Mouse (Mus musculus) erythroblast, embryonic 14.5 days (primary cell): ENCODE data around the gene Gm2115. TPM values are rescaled to one million over a fixed set of nuclear protein-coding genes. Genes with fewer than 3 reads are reported as not detected.
A peak's percentile ranks its signal among the peaks of the same experiment; 100 is the strongest.

Experiments
- H3K27me3 ChIP-seq: 2 replicates; pipeline ENCODE4 v1.6.1; 2012; ENCODE audit warnings: inconsistent platforms; ENCODE audit not compliant: control insufficient read depth
- H3K36me3 ChIP-seq: 2 replicates; pipeline ENCODE4 v1.6.1; 2012; ENCODE audit warnings: mild to moderate bottlenecking, inconsistent platforms; ENCODE audit not compliant: control insufficient read depth
- H3K4me1 ChIP-seq: 2 replicates; pipeline ENCODE4 v1.6.1; 2012; ENCODE audit warnings: inconsistent platforms; ENCODE audit not compliant: control insufficient read depth
- H3K4me3 ChIP-seq: replicated peaks from 2 replicates; pipeline ENCODE3; 2012; ENCODE audit warnings: moderate library complexity, mild to moderate bottlenecking, inconsistent platforms
- H3K9me3 ChIP-seq: 2 replicates; pipeline ENCODE4 v1.6.1; 2012; ENCODE audit warnings: low read length, inconsistent platforms, mixed read lengths; ENCODE audit not compliant: control insufficient read depth
- GATA1 ChIP-seq: IDR thresholded peaks from 2 replicates; pipeline ENCODE4 v1.6.1; 2012; ENCODE audit warnings: low read length, inconsistent platforms, mixed read lengths
- TAL1 ChIP-seq: IDR thresholded peaks from 3 replicates; pipeline ENCODE4 v1.6.1; 2012; ENCODE audit warnings: low read length, inconsistent platforms, mixed read lengths
- polyA plus RNA-seq: library from polyadenylated mRNA; stranded (reverse); fragments of >175 nt; gene quantifications from 2 replicates; pipeline ENCODE4 v1.2.3, GENCODE M21; 2012

The Gm2115 gene
- polyA plus RNA-seq, 1 experiment, result not detected

DNA sequence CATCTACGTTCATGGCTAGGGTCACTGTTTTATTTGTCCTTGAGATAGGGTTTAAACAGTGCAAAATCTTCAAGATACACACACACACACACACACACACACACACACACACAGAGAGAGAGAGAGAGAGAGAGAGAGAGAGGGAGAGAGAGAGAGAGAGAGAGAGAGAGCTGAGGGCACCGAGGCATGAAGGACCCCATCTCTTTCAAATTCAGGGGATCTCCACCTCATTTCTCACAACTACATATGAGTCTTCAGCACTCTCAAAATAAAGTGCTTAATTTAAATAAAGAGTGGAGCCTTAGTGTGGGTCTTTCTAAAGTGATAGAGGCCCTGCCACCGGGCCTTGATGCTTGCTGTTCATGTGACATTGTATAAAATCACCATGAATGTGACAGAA lies 67.2 kb downstream of the Gm2115 start:
- TF ChIP-seq TAL1, result no peak
- no peak for TF ChIP-seq GATA1
- H3K4me3 ChIP-seq, result no peak overlapping the region
- H3K9me3 ChIP-seq, result no peaks in the 10 kb centered on the region
- peaks cover 13% of the 10 kb centered on the region for H3K4me1 ChIP-seq
- H3K27me3 ChIP-seq, result no peaks in the 10 kb centered on the region
- peaks cover 2% of the 10 kb centered on the region; the same call in 1 of the 2 replicates for H3K36me3 ChIP-seq

DNA sequence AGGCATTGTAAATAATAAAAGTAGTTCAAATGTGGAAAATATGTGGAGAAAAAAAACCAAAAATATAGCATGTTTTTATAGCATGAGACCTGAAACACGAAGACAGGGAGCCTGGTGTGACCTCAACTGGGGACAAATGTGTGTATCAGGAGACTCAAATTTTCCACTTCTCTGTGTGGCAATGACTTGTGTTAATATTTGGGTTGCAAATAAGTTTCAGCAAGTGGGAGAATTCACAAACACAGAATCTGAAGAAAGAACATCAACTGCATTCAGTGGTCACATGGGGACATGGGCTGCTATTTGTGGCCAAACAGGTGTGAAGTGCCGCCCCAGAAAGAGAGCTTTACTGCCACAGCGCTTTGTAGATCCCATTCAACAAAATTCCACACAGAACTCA lies 67.9 kb downstream of the Gm2115 start:
- H3K4me3 ChIP-seq, result no peak overlapping the region
- TF ChIP-seq GATA1 (no peak), TAL1 (no peak)
- H3K9me3 ChIP-seq, result no peaks in the 10 kb centered on the region
- no peaks in the 10 kb centered on the region for H3K27me3 ChIP-seq
- peaks cover 2% of the 10 kb centered on the region; the same call in 1 of the 2 replicates for H3K36me3 ChIP-seq
- peaks cover 13% of the 10 kb centered on the region for H3K4me1 ChIP-seq

DNA sequence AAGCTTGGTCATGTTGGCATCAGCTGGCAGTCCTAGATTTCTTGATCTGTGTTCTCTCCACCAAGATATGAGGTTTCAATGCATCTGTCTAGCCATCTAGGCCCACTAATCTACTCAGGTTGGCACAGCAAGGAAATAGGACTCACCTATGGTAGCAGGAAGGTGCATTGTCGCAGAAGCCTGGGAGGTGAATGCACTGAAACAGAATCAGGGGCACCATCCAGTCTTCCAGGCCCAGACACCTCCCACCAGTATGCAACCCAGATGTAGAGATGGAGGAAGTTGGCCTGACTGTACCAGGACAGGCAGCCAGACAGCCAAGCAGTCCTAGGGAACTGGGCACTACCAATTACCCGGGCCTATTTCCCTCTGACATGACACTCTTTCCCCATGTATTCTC lies 71.9 kb downstream of the Gm2115 start:
- Histone ChIP-seq H3K36me3 (peaks cover 2% of the 10 kb centered on the region; the same call in 1 of the 2 replicates), H3K4me3 (no peak overlapping the region), H3K27me3 (no peaks in the 10 kb centered on the region), H3K9me3 (no peaks in the 10 kb centered on the region), H3K4me1 (peaks cover 13% of the 10 kb centered on the region)
- TF ChIP-seq GATA1, result no peak
- no peak for TF ChIP-seq TAL1

DNA sequence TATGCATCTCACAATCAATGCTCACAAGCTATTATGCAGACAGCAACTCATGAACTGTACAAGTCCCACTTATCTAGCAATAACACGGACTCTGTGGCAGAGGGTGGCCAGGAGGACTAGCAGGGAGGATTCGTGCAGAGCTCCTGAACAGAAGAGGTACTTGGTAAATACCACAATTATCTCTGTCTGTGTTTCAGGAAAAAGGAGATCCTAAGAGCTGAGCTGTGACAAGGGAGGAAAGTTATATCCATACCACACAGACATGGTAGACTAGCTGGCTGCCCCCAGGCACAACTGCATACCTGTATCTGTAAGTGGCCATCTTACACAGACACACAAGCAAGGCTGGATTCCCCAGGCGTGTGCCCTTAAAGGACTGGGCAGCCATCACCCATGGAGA lies 72.6 kb downstream of the Gm2115 start:
- H3K27me3 ChIP-seq, result no peaks in the 10 kb centered on the region
- peaks cover 2% of the 10 kb centered on the region; the same call in 1 of the 2 replicates for H3K36me3 ChIP-seq
- H3K9me3 ChIP-seq, result no peaks in the 10 kb centered on the region
- H3K4me1 ChIP-seq, result peaks cover 20% of the 10 kb centered on the region
- H3K4me3 ChIP-seq, result no peak overlapping the region
- TF ChIP-seq TAL1 (no peak), GATA1 (no peak)

DNA sequence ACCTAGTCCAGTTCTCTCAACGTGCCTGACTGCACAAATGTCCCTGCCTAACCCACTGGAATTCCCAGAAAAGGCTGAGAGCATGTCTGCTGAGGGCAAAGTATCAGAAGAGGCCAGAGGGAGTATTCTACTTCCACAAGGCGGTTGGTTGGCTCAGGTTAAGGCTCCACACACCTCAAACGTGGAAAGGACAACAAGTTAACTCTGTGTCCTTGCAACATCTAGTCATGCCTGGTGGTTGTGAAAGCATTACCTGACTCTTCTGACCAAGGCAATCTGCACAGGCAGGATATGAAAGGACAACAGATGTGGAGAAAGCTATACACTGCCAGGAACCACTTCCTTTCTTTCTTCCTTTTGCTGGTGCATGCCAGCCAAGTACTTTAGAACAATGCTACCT lies 75.7 kb downstream of the Gm2115 start:
- TF ChIP-seq TAL1, result no peak
- no peak for TF ChIP-seq GATA1
- H3K4me1 ChIP-seq, result peaks cover 29% of the 10 kb centered on the region
- H3K4me3 ChIP-seq, result peak overlapping the region; percentile 79
- no peaks in the 10 kb centered on the region for H3K9me3 ChIP-seq
- no peaks in the 10 kb centered on the region for H3K27me3 ChIP-seq
- H3K36me3 ChIP-seq, result peaks cover 2% of the 10 kb centered on the region; the same call in 1 of the 2 replicates

DNA sequence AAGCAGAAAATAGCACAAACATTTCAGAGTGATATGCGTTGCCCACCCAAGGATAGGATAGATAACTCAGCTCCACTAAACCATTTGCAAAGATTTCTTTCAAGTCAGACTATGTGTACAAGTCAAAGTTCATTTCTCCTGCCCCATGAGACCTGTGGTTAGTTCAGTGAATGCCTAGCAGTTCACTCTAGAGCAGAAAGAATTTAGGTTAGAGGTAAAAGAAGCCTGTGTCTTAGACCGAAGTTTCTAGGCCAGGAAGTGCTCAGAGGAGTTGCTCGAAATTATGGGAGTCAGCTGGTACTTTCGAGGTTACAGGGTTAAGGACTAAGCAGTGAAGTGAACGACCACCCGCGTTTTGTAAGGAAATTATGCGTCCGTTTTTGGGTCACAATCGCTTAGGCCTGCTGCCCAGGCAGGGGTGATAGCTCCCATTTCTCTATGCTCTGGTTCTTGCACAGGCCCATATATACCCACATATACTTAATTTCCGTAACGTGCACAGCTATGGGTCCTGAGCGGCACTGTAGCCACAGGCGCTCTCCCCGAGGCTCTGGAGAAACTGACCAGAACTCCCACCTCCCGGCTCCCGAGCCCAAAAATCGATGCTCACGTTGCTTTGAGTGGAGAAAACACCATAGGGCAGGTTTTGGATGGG lies 76.4 kb downstream of the Gm2115 start:
- no peaks in the 10 kb centered on the region for H3K9me3 ChIP-seq
- no peak for TF ChIP-seq TAL1
- no peak for TF ChIP-seq GATA1
- peak overlapping the region; percentile 79 for H3K4me3 ChIP-seq
- peaks cover 29% of the 10 kb centered on the region for H3K4me1 ChIP-seq
- peaks cover 2% of the 10 kb centered on the region; the same call in 1 of the 2 replicates for H3K36me3 ChIP-seq
- H3K27me3 ChIP-seq, result no peaks in the 10 kb centered on the region

DNA sequence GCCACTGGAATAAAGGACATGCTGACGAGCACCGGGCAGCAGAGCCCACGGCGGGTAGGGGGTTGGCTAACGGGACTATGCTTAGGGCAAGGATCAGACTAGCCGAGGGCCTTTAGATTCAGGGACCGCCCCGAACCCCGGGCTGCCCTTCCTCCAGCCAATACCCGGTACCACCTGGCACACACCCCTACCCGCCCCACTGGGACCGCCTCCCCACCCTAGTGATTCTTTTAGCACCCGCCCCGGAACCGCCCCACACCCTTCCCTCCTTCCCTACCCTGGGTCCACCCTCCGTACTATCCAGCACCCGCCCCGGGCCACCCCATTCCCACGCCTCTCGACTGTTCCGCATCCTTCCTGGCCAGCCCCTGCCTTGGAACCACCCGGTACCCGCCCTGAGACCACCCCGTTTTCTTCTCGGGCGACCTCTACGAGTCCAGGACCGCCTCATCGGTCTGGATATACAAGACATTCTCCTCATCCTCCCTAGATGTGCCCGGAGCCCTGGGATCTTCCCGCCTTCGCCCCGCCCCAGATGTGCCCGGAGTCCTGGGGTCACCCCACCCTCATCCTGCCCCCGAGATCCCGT lies 77.0 kb downstream of the Gm2115 start:
- Histone ChIP-seq H3K4me3 (peak overlapping the region; percentile 79), H3K4me1 (peaks cover 29% of the 10 kb centered on the region), H3K9me3 (no peaks in the 10 kb centered on the region), H3K27me3 (no peaks in the 10 kb centered on the region), H3K36me3 (peaks cover 5% of the 10 kb centered on the region)
- TF ChIP-seq GATA1 (no peak), TAL1 (no peak)

DNA sequence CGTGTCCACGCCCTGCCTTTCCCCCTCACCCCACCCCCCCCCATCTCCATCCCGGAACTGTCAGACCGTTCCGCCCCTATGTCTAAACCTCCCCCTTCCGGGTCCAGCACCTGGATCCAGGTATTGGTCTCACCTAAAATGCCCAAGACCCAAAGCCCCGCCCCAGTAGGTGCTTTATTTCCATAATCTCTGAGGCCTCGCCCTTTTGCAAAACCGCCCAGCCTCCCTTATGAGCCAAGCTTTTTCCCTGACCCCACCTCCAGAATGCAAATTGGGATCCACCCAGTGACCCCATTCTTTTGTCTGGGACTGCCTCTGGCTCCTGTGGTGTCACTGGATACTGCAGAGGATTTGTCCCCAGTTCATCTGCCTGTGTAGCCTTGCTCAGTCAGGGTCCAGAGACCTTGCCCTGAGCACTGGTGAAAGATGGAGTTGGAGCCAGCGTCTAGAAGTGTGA lies 77.6 kb downstream of the Gm2115 start, which contains the start of gene Fah:
Fah (minus strand) TSS at position 430 of the 457 bp plus-strand sequence.
- Histone ChIP-seq H3K36me3 (peaks cover 7% of the 10 kb centered on the region), H3K4me3 (peak within 1 kb of the TSS; percentile 79), H3K27me3 (no peaks in the 10 kb centered on the region), H3K4me1 (peaks cover 29% of the 10 kb centered on the region), H3K9me3 (no peaks in the 10 kb centered on the region)
- TF ChIP-seq TAL1 (no peak), GATA1 (no peak)

DNA sequence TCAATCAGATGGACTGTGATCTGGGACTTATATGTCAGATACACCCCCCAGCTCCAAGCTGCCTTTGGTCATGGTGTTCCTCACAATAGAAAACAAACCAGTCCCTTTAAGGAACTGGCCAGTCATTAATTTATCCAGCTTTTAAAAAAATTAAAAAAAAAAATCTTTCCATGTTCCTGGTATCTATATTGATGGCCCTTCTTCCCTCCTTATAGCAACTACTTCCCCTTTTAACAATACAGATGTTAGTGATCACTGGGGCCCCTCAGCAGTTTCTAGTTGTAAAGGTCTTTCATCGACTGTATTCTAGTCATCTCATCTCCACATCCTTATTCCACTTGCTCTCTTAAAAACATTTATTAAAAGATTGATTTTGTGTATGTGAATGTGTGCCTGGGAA lies 82.9 kb downstream of the Gm2115 start:
- H3K27me3 ChIP-seq, result no peaks in the 10 kb centered on the region
- TF ChIP-seq GATA1, result no peak
- no peak for TF ChIP-seq TAL1

More for the DNA sequence above, 82.9 kb downstream of the Gm2115 start:
- H3K4me1 ChIP-seq, result peaks cover 18% of the 10 kb centered on the region
- no peaks in the 10 kb centered on the region for H3K9me3 ChIP-seq
- H3K36me3 ChIP-seq, result peaks cover 48% of the 10 kb centered on the region
- no peak overlapping the region for H3K4me3 ChIP-seq
